Mouse (Mus musculus) forebrain, postnatal 0 days (tissue): ENCODE results near the gene Fam131a. TPM values are rescaled to one million over a fixed set of nuclear protein-coding genes. Genes with fewer than 3 reads are reported as not detected.

Experiments
- ATAC-seq: fragments of 200-750 bp; cut with Nextera tagmentation; 2 replicates; pipeline ENCODE4 v1.8.0; 2017; ENCODE audit warnings: mild to moderate bottlenecking, moderate library complexity
- DNase-seq: peaks from one replicate; pipeline ENCODE4 v3.0.0-alpha.2; 2015
- H3K27ac ChIP-seq: fragments of 300-500 bp; sonication (generic); 2 replicates; pipeline ENCODE4 v1.5.1; 2014; ENCODE audit warnings: low read depth, mild to moderate bottlenecking, antibody characterized with exemption, low read length, moderate library complexity, mixed read lengths
- H3K27me3 ChIP-seq: fragments of 300-500 bp; sonication (generic); 2 replicates; pipeline ENCODE4 v1.6.1; 2014; ENCODE audit warnings: mild to moderate bottlenecking, low read length, mixed read lengths; ENCODE audit not compliant: insufficient read depth
- H3K36me3 ChIP-seq: fragments of 300-500 bp; sonication (generic); 2 replicates; pipeline ENCODE4 v1.6.1; 2014; ENCODE audit warnings: mild to moderate bottlenecking, moderate library complexity; ENCODE audit not compliant: insufficient read depth
- H3K4me1 ChIP-seq: fragments of 300-500 bp; sonication (generic); 2 replicates; pipeline ENCODE4 v1.6.1; 2014; ENCODE audit warnings: antibody characterized with exemption; ENCODE audit not compliant: insufficient read depth
- H3K4me2 ChIP-seq: fragments of 300-500 bp; sonication (generic); 2 replicates; pipeline ENCODE4 v1.6.1; 2014; ENCODE audit warnings: low read depth, mild to moderate bottlenecking, moderate library complexity
- H3K4me3 ChIP-seq: fragments of 300-500 bp; sonication (generic); 2 replicates; pipeline ENCODE4 v1.5.1; 2014; ENCODE audit warnings: low read depth, low read length, mixed read lengths
- H3K9ac ChIP-seq: fragments of 300-500 bp; sonication (generic); 2 replicates; pipeline ENCODE4 v1.6.1; 2014; ENCODE audit warnings: mild to moderate bottlenecking
- H3K9me3 ChIP-seq: fragments of 300-500 bp; sonication (generic); 2 replicates; pipeline ENCODE4 v1.6.1; 2016; ENCODE audit warnings: low read length
- CTCF ChIP-seq: sonication (generic); IDR thresholded peaks from 2 replicates; pipeline ENCODE4 v1.5.1; 2016; ENCODE audit warnings: antibody characterized with exemption, control low read depth, low read depth
- WGBS: fragments of 180-500 bp; shearing (Covaris S2); extraction: QIAGEN DNeasy Blood & Tissue Kit; methylation state at CpG from one replicate; pipeline ENCODE4 v1.1.7; 2014; 5-methylcytosine and 5-hydroxymethylcytosine counted together
- polyA plus RNA-seq: library from polyadenylated mRNA; unstranded; fragments of >200 nt; fragmentation: Nextera tagmentation; extraction: Ambion mirVana; gene quantifications from 2 replicates; pipeline ENCODE4 v1.2.1, GENCODE M21; 2015
- total RNA-seq: library from RNA; depleted of rRNA; stranded (reverse); fragments of >200 nt; gene quantifications from 2 replicates; pipeline ENCODE4 v1.2.3, GENCODE M21; 2014

The Fam131a gene
- total and polyA plus RNA-seq, 2 experiments from 2014 or later, result 89.9 to 200 TPM

- DNase-seq (peak; percentile 58), ATAC-seq (peak; percentile 51)
- 0 out of 2 replicates have a peak, but pooled peaks cover 4% of the 10 kb centered on the region for H3K4me1 ChIP-seq
- WGBS, result 5% methylated on average over 24 of the region's 30 CpGs
- no peaks in the 10 kb centered on the region for H3K36me3 ChIP-seq
- TF ChIP-seq CTCF, result peak; percentile 23; the same call in 1 of the 2 replicates
- H3K4me3 ChIP-seq, result peak overlapping the region; percentile 80
- no peaks in the 10 kb centered on the region for H3K9me3 ChIP-seq
- H3K9ac ChIP-seq, result peak overlapping the region; percentile 86
- H3K4me2 ChIP-seq, result peak overlapping the region; percentile 85
- H3K27ac ChIP-seq, result peak overlapping the region; percentile 64
- peaks cover 10% of the 10 kb centered on the region for H3K27me3 ChIP-seq
These were observed 39.3 kb downstream of the Fam131a start for GRCm38 (mm10) chr16:20732251-20732924.

- Histone ChIP-seq H3K4me3 (peak within 1 kb of the TSS; percentile 80), H3K27ac (peak within 1 kb of the TSS; percentile 64), H3K4me1 (0 out of 2 replicates have a peak, but pooled peaks cover 4% of the 10 kb centered on the region), H3K9me3 (no peaks in the 10 kb centered on the region), H3K9ac (peak within 1 kb of the TSS; percentile 86), H3K27me3 (peaks cover 10% of the 10 kb centered on the region), H3K4me2 (peak within 1 kb of the TSS; percentile 85), H3K36me3 (no peaks in the 10 kb centered on the region)
- WGBS, result 1% methylated on average over 64 of the region's 70 CpGs
- peak; percentile 56 for DNase-seq
- ATAC-seq, result peak; percentile 83
- TF ChIP-seq CTCF, result no peak
These were observed 40.1 kb downstream of the Fam131a start, which contains the start of gene Chrd for GRCm38 (mm10) chr16:20732925-20733730. Gene Chrd, plus strand, starts transcription at chr16:20733127.

GRCm38 (mm10) chr16:20733731-20734730 lies 41.0 kb downstream of the Fam131a start, which contains the start of gene Thpo:
Gene Thpo, minus strand, starts transcription at chr16:20734511.
- DNase-seq, result peak; percentile 17
- Histone ChIP-seq H3K9ac (peak within 1 kb of the TSS; percentile 86), H3K4me1 (0 out of 2 replicates have a peak, but pooled peaks cover 4% of the 10 kb centered on the region), H3K4me3 (peak within 1 kb of the TSS; percentile 80), H3K4me2 (peak within 1 kb of the TSS; percentile 85), H3K27ac (no peak within 1 kb of the TSS), H3K27me3 (peaks cover 10% of the 10 kb centered on the region), H3K9me3 (no peaks in the 10 kb centered on the region), H3K36me3 (0 out of 2 replicates have a peak, but pooled peaks cover 2% of the 10 kb centered on the region)
- TF ChIP-seq CTCF, result peak; percentile 30; the same call in 1 of the 2 replicates
- no peak for ATAC-seq
- 4% methylated on average over 45 of the region's 45 CpGs for WGBS

GRCm38 (mm10) chr16:20735651-20736050 lies 42.6 kb downstream of the Fam131a start:
- Histone ChIP-seq H3K36me3 (0 out of 2 replicates have a peak, but pooled peaks cover 4% of the 10 kb centered on the region), H3K4me1 (0 out of 2 replicates have a peak, but pooled peaks cover 4% of the 10 kb centered on the region), H3K9ac (no peak overlapping the region), H3K9me3 (no peaks in the 10 kb centered on the region), H3K27me3 (peaks cover 10% of the 10 kb centered on the region), H3K27ac (no peak overlapping the region), H3K4me3 (no peak overlapping the region), H3K4me2 (no peak overlapping the region)
- ATAC-seq (no peak), DNase-seq (no peak)
- no peak for TF ChIP-seq CTCF
- 78% methylated on average over 5 of the region's 5 CpGs for WGBS

GRCm38 (mm10) chr16:20736168-20736567 lies 43.1 kb downstream of the Fam131a start:
- 0 out of 2 replicates have a peak, but pooled peaks cover 4% of the 10 kb centered on the region for H3K4me1 ChIP-seq
- WGBS, result 86% methylated on average over 7 of the region's 7 CpGs
- H3K27ac ChIP-seq, result no peak overlapping the region
- ATAC-seq, result no peak
- no peaks in the 10 kb centered on the region for H3K9me3 ChIP-seq
- no peak overlapping the region for H3K4me3 ChIP-seq
- H3K27me3 ChIP-seq, result peaks cover 10% of the 10 kb centered on the region
- H3K9ac ChIP-seq, result no peak overlapping the region
- no peak for DNase-seq
- H3K4me2 ChIP-seq, result no peak overlapping the region
- no peak for TF ChIP-seq CTCF
- H3K36me3 ChIP-seq, result peaks cover 4% of the 10 kb centered on the region; the same call in 1 of the 2 replicates

DNA sequence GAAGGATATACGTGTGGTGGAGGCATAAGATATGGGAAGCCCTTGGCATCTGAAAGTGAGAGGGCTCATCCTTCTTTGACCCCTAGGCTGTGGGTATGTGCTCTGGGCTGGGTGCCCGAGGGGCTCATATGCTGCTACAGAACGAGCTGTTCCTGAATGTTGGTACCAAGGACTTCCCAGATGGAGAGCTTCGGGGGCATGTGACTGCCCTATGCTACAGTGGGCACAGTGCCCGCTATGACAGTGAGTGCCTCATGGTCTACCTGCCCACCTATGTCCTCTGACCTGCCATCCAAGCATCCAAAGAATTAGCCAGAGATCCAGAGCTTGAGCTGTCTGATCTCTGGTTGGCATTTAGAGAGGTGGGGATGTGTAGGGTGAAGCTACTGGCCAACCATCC lies 43.8 kb downstream of the Fam131a start:
- no peak overlapping the region for H3K9ac ChIP-seq
- DNase-seq (no peak), ATAC-seq (no peak)
- 0 out of 2 replicates have a peak, but pooled peaks cover 4% of the 10 kb centered on the region for H3K4me1 ChIP-seq
- WGBS, result 91% methylated on average over 5 of the region's 5 CpGs
- H3K9me3 ChIP-seq, result no peaks in the 10 kb centered on the region
- TF ChIP-seq CTCF, result no peak
- no peak overlapping the region for H3K27ac ChIP-seq
- H3K4me3 ChIP-seq, result no peak overlapping the region
- H3K4me2 ChIP-seq, result no peak overlapping the region
- peaks cover 10% of the 10 kb centered on the region for H3K27me3 ChIP-seq
- peaks cover 4% of the 10 kb centered on the region; the same call in 1 of the 2 replicates for H3K36me3 ChIP-seq
